Mouse (Mus musculus) liver, embryonic 13.5 days (tissue): ENCODE data around the gene Cd180. TPM values are rescaled to one million over a fixed set of nuclear protein-coding genes. Genes with fewer than 3 reads are reported as not detected.

Source experiments
- ATAC-seq: fragments of 200-750 bp; cut with Nextera tagmentation; 2 replicates; pipeline ENCODE4 v1.8.0; 2017; ENCODE audit warnings: low read depth, mild to moderate bottlenecking, moderate number of reproducible peaks, moderate library complexity
- DNase-seq: peaks from one replicate; pipeline ENCODE4 v3.0.0; 2022
- H3K27ac ChIP-seq: fragments of 300-500 bp; sonication (generic); 2 replicates; pipeline ENCODE4 v1.5.1; 2015; ENCODE audit warnings: moderate library complexity, mild to moderate bottlenecking, inconsistent platforms
- H3K27me3 ChIP-seq: fragments of 300-500 bp; sonication (generic); 2 replicates; pipeline ENCODE4 v1.6.1; 2015; ENCODE audit warnings: mild to moderate bottlenecking, inconsistent platforms
- H3K36me3 ChIP-seq: fragments of 300-500 bp; sonication (generic); 2 replicates; pipeline ENCODE4 v1.6.1; 2015; ENCODE audit warnings: mild to moderate bottlenecking, inconsistent platforms
- H3K4me1 ChIP-seq: fragments of 300-500 bp; sonication (generic); replicated peaks from 2 replicates; pipeline ENCODE4 v1.6.1; 2015; ENCODE audit warnings: inconsistent platforms
- H3K4me2 ChIP-seq: fragments of 300-500 bp; sonication (generic); 2 replicates; pipeline ENCODE4 v1.6.1; 2015; ENCODE audit warnings: inconsistent platforms, mild to moderate bottlenecking, moderate library complexity
- H3K4me3 ChIP-seq: fragments of 300-500 bp; sonication (generic); replicated peaks from 2 replicates; pipeline ENCODE4 v1.5.1; 2015; ENCODE audit warnings: mild to moderate bottlenecking, inconsistent platforms
- H3K9ac ChIP-seq: fragments of 300-500 bp; sonication (generic); 2 replicates; pipeline ENCODE4 v1.6.1; 2015; ENCODE audit warnings: mild to moderate bottlenecking, inconsistent platforms
- H3K9me3 ChIP-seq: fragments of 300-500 bp; sonication (generic); replicated peaks from 2 replicates; pipeline ENCODE4 v1.6.1; 2016; ENCODE audit warnings: inconsistent platforms
- WGBS: fragments of 180-500 bp; shearing (Covaris S2); methylation state at CpG from one replicate; pipeline ENCODE4 v1.1.7; 2015; ENCODE audit not compliant: insufficient replicate concordance; 5-methylcytosine and 5-hydroxymethylcytosine counted together
- polyA plus RNA-seq: library from polyadenylated mRNA; unstranded; fragments of >200 nt; fragmentation: Nextera tagmentation; extraction: Ambion mirVana; gene quantifications from 2 replicates; pipeline ENCODE4 v1.2.1, GENCODE M21; 2015

Cd180 gene
- polyA plus RNA-seq, 1 experiment from 2014 or later, result 0.91 TPM

- no peak overlapping the region for H3K9ac ChIP-seq
- no peak for ATAC-seq
- 3% methylated on average over 2 of the region's 2 CpGs for WGBS
Measured at GRCm38 (mm10) chr13:102678482-102678881, 14.9 kb upstream of the Cd180 start.

GRCm38 (mm10) chr13:102684890-102685289 lies 8.5 kb upstream of the Cd180 start:
- no peaks in the 10 kb centered on the region for H3K4me1 ChIP-seq
- no peak overlapping the region for H3K4me3 ChIP-seq
- no peak overlapping the region for H3K27ac ChIP-seq
- DNase-seq, result no peak
- H3K9me3 ChIP-seq, result no peaks in the 10 kb centered on the region
- no peaks in the 10 kb centered on the region for H3K36me3 ChIP-seq
- no peak overlapping the region for H3K4me2 ChIP-seq
- no peak for ATAC-seq
- H3K9ac ChIP-seq, result no peak overlapping the region
- no peaks in the 10 kb centered on the region for H3K27me3 ChIP-seq
- WGBS, result 59% methylated on average over 4 of the region's 4 CpGs

More at GRCm38 (mm10) chr13:102678482-102678881, 14.9 kb upstream of the Cd180 start:
- H3K9me3 ChIP-seq, result no peaks in the 10 kb centered on the region
- H3K27me3 ChIP-seq, result no peaks in the 10 kb centered on the region
- no peak overlapping the region for H3K27ac ChIP-seq
- no peaks in the 10 kb centered on the region for H3K36me3 ChIP-seq
- H3K4me3 ChIP-seq, result no peak overlapping the region
- no peak overlapping the region for H3K4me2 ChIP-seq
- H3K4me1 ChIP-seq, result no peaks in the 10 kb centered on the region
- peak; percentile 49 for DNase-seq

- DNase-seq (no peak), ATAC-seq (no peak)
- no peaks in the 10 kb centered on the region for H3K9me3 ChIP-seq
- H3K4me3 ChIP-seq, result no peak overlapping the region
- no peak overlapping the region for H3K4me2 ChIP-seq
- H3K9ac ChIP-seq, result no peak overlapping the region
- 0 out of 2 replicates have a peak, but pooled peaks cover 3% of the 10 kb centered on the region for H3K4me1 ChIP-seq
- H3K27ac ChIP-seq, result no peak overlapping the region
- WGBS, result 67% methylated on average over 1 of the region's 1 CpGs
- no peaks in the 10 kb centered on the region for H3K36me3 ChIP-seq
- H3K27me3 ChIP-seq, result no peaks in the 10 kb centered on the region
Measured at GRCm38 (mm10) chr13:102688121-102688520, 5.2 kb upstream of the Cd180 start.

GRCm38 (mm10) chr13:102689201-102690090 lies 3.9 kb upstream of the Cd180 start:
- Histone ChIP-seq H3K4me2 (no peak overlapping the region), H3K4me3 (no peak overlapping the region), H3K27ac (no peak overlapping the region), H3K9me3 (no peaks in the 10 kb centered on the region), H3K4me1 (0 out of 2 replicates have a peak, but pooled peaks cover 3% of the 10 kb centered on the region), H3K36me3 (no peaks in the 10 kb centered on the region), H3K27me3 (no peaks in the 10 kb centered on the region), H3K9ac (no peak overlapping the region)
- DNase-seq (no peak), ATAC-seq (no peak)
- 42% methylated on average over 6 of the region's 6 CpGs for WGBS

GRCm38 (mm10) chr13:102690184-102690583 lies 3.2 kb upstream of the Cd180 start:
- ATAC-seq, result no peak
- no peaks in the 10 kb centered on the region for H3K9me3 ChIP-seq
- no peak overlapping the region for H3K27ac ChIP-seq
- peaks cover 7% of the 10 kb centered on the region; the same call in 1 of the 2 replicates for H3K4me1 ChIP-seq
- H3K36me3 ChIP-seq, result no peaks in the 10 kb centered on the region
- no peaks in the 10 kb centered on the region for H3K27me3 ChIP-seq
- H3K4me3 ChIP-seq, result no peak overlapping the region
- DNase-seq, result no peak
- no peak overlapping the region for H3K4me2 ChIP-seq
- H3K9ac ChIP-seq, result no peak overlapping the region
- WGBS, result 73% methylated on average over 5 of the region's 5 CpGs

GRCm38 (mm10) chr13:102691408-102692150 lies 1.8 kb upstream of the Cd180 start:
- Histone ChIP-seq H3K4me2 (no peak overlapping the region), H3K9ac (no peak overlapping the region), H3K4me3 (no peak overlapping the region), H3K9me3 (no peaks in the 10 kb centered on the region), H3K27me3 (no peaks in the 10 kb centered on the region), H3K27ac (no peak overlapping the region), H3K4me1 (peaks cover 7% of the 10 kb centered on the region; the same call in 1 of the 2 replicates), H3K36me3 (no peaks in the 10 kb centered on the region)
- ATAC-seq, result no peak
- no peak for DNase-seq
- WGBS, result 73% methylated on average over 11 of the region's 11 CpGs

- peaks cover 12% of the 10 kb centered on the region; the same call in 1 of the 2 replicates for H3K4me1 ChIP-seq
- no peaks in the 10 kb centered on the region for H3K36me3 ChIP-seq
- 59% methylated on average over 7 of the region's 7 CpGs for WGBS
- ATAC-seq (no peak), DNase-seq (no peak)
- no peak overlapping the region for H3K4me3 ChIP-seq
- no peak overlapping the region for H3K27ac ChIP-seq
- H3K9me3 ChIP-seq, result no peaks in the 10 kb centered on the region
- no peaks in the 10 kb centered on the region for H3K27me3 ChIP-seq
- no peak overlapping the region for H3K9ac ChIP-seq
- H3K4me2 ChIP-seq, result no peak overlapping the region
Measured at GRCm38 (mm10) chr13:102694154-102694553, 796 bp downstream of the Cd180 start.

GRCm38 (mm10) chr13:102695121-102695905 lies 2.0 kb downstream of the Cd180 start:
- Histone ChIP-seq H3K4me2 (no peak overlapping the region), H3K4me3 (no peak overlapping the region), H3K36me3 (no peaks in the 10 kb centered on the region), H3K27me3 (no peaks in the 10 kb centered on the region), H3K27ac (no peak overlapping the region), H3K4me1 (peaks cover 12% of the 10 kb centered on the region; the same call in 1 of the 2 replicates), H3K9me3 (no peaks in the 10 kb centered on the region), H3K9ac (no peak overlapping the region)
- WGBS, result 15% methylated on average over 7 of the region's 7 CpGs
- DNase-seq (no peak), ATAC-seq (peak; percentile 41)

- H3K4me2 ChIP-seq, result no peak overlapping the region
- ATAC-seq (no peak), DNase-seq (no peak)
- peaks cover 9% of the 10 kb centered on the region; the same call in 1 of the 2 replicates for H3K4me1 ChIP-seq
- no peaks in the 10 kb centered on the region for H3K9me3 ChIP-seq
- H3K4me3 ChIP-seq, result no peak overlapping the region
- no peak overlapping the region for H3K27ac ChIP-seq
- H3K9ac ChIP-seq, result no peak overlapping the region
- WGBS, result 60% methylated on average over 10 of the region's 10 CpGs
- no peaks in the 10 kb centered on the region for H3K36me3 ChIP-seq
- H3K27me3 ChIP-seq, result no peaks in the 10 kb centered on the region
Measured at GRCm38 (mm10) chr13:102698335-102698734, 5.0 kb downstream of the Cd180 start.

- Histone ChIP-seq H3K27ac (no peak overlapping the region), H3K9ac (no peak overlapping the region), H3K9me3 (no peaks in the 10 kb centered on the region)
Measured at GRCm38 (mm10) chr13:102698751-102699323, 5.5 kb downstream of the Cd180 start.

More at GRCm38 (mm10) chr13:102698751-102699323, 5.5 kb downstream of the Cd180 start:
- peaks cover 9% of the 10 kb centered on the region; the same call in 1 of the 2 replicates for H3K4me1 ChIP-seq
- H3K4me2 ChIP-seq, result no peak overlapping the region
- H3K27me3 ChIP-seq, result no peaks in the 10 kb centered on the region
- WGBS, result 53% methylated on average over 14 of the region's 14 CpGs
- no peak overlapping the region for H3K4me3 ChIP-seq
- H3K36me3 ChIP-seq, result no peaks in the 10 kb centered on the region
- 0 out of 2 replicates have a peak, but pooled peaks have one; percentile 47 for ATAC-seq
- no peak for DNase-seq
